Mouse (Mus musculus): Measurements from ENCODE around the gene Ccdc47. TPM values are rescaled to one million over a fixed set of nuclear protein-coding genes. Genes with fewer than 3 reads are reported as not detected.
"Not testable (repeated sequence)": the region's sequence is repeated elsewhere in the genome, so short reads cannot be mapped to it uniquely, and the experiment has no call there.

The Ccdc47 gene
- total RNA-seq, 2 experiments from 2014 or later = 51.3 to 138 TPM

GRCm38 (mm10) chr11:106199997-106200396 lies 16.1 kb downstream of the Ccdc47 start:
- not testable (repeated sequence) for ATAC-seq (replicated peaks; ENCODE audit: poor library complexity)

GRCm38 (mm10) chr11:106198277-106198676 lies 17.9 kb downstream of the Ccdc47 start:
- no peak for ATAC-seq (replicated peaks; ENCODE audit: poor library complexity)

- ATAC-seq (replicated peaks; ENCODE audit: poor library complexity) = no peak
Measured at GRCm38 (mm10) chr11:106195341-106195740, 20.8 kb downstream of the Ccdc47 start.

- ATAC-seq (replicated peaks; ENCODE audit: poor library complexity) = no peak
Measured at GRCm38 (mm10) chr11:106194891-106195290, 21.3 kb downstream of the Ccdc47 start.

- no peak for ATAC-seq (replicated peaks; ENCODE audit: poor library complexity)
Measured at GRCm38 (mm10) chr11:106194155-106194541, 22.0 kb downstream of the Ccdc47 start.

- ATAC-seq (replicated peaks; ENCODE audit: poor library complexity) = peak; percentile 88
Measured at GRCm38 (mm10) chr11:106193371-106194154, 22.6 kb downstream of the Ccdc47 start.

GRCm38 (mm10) chr11:106192657-106193370 lies 23.3 kb downstream of the Ccdc47 start:
- ATAC-seq (replicated peaks; ENCODE audit: poor library complexity) = peak; percentile 30

GRCm38 (mm10) chr11:106192241-106192640 lies 23.9 kb downstream of the Ccdc47 start:
- no peak for ATAC-seq (replicated peaks; ENCODE audit: poor library complexity)

GRCm38 (mm10) chr11:106191716-106192115 lies 24.4 kb downstream of the Ccdc47 start:
- ATAC-seq (replicated peaks; ENCODE audit: poor library complexity) = no peak

- no peak for ATAC-seq (replicated peaks; ENCODE audit: poor library complexity)
Measured at GRCm38 (mm10) chr11:106187326-106187725, 28.8 kb downstream of the Ccdc47 start.

- ATAC-seq (replicated peaks; ENCODE audit: poor library complexity) = no peak
Measured at GRCm38 (mm10) chr11:106180449-106180801, 35.7 kb downstream of the Ccdc47 start.

GRCm38 (mm10) chr11:106179711-106180448 lies 36.3 kb downstream of the Ccdc47 start:
- no peak for ATAC-seq (replicated peaks; ENCODE audit: poor library complexity)

GRCm38 (mm10) chr11:106178036-106178782 lies 37.9 kb downstream of the Ccdc47 start:
- peak; percentile 90 for ATAC-seq (replicated peaks; ENCODE audit: poor library complexity)

- no peak for ATAC-seq (replicated peaks; ENCODE audit: poor library complexity)
Measured at GRCm38 (mm10) chr11:106176372-106176771, 39.8 kb downstream of the Ccdc47 start.

- ATAC-seq (replicated peaks; ENCODE audit: poor library complexity) = no peak
Measured at GRCm38 (mm10) chr11:106175081-106175480, 41.1 kb downstream of the Ccdc47 start.

GRCm38 (mm10) chr11:106174372-106174771 lies 41.8 kb downstream of the Ccdc47 start:
- ATAC-seq (replicated peaks; ENCODE audit: poor library complexity) = no peak

GRCm38 (mm10) chr11:106173228-106173627 lies 42.9 kb downstream of the Ccdc47 start:
- ATAC-seq (replicated peaks; ENCODE audit: poor library complexity) = 0 out of 2 replicates have a peak, but pooled peaks have one; percentile 28

GRCm38 (mm10) chr11:106170807-106171206 lies 45.3 kb downstream of the Ccdc47 start:
- peak; percentile 52 for ATAC-seq (replicated peaks; ENCODE audit: poor library complexity)

GRCm38 (mm10) chr11:106167435-106167834 lies 48.7 kb downstream of the Ccdc47 start:
- ATAC-seq (replicated peaks; ENCODE audit: poor library complexity) = peak; percentile 85

GRCm38 (mm10) chr11:106164601-106165180 lies 51.5 kb downstream of the Ccdc47 start:
- ATAC-seq (replicated peaks; ENCODE audit: poor library complexity) = no peak

All from megakaryocyte progenitor cell, adult 5-6 weeks (primary cell).